Mouse (Mus musculus): ENCODE data around the gene 9130409I23Rik.

DNA sequence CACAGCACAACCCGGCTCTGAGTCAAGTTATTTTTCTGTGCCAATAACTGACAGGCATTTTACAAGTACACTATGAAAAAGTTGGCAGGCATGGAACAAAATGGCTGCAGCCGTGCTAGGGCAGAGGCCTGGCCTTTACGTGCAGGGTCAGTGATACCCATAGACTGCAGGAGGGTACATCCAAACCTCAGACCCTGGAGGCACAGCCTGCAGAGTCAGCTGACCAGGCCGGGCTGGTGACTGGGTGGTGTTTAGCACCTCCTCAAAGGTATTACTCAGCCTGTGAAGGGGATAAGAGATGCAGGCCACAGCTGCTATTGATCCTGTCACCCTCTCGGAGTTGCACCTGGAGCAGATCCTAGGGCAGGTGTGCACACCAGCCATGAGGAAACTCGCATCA is at the start of gene 9130409I23Rik:
- TF ChIP-seq CTCF (conservative IDR thresholded peaks at IDR 0.05; ENCODE audit: low read length) (no peak), NANOG (IDR thresholded peaks at IDR 0.05; ENCODE audit: borderline replicate concordance, low read length) (no peak)
